Mouse (Mus musculus): ENCODE data around the gene Pim3. TPM values are rescaled to one million over a fixed set of nuclear protein-coding genes. Genes with fewer than 3 reads are reported as not detected.

Pim3 gene
- total RNA-seq, 1 experiment: 159 TPM

DNA sequence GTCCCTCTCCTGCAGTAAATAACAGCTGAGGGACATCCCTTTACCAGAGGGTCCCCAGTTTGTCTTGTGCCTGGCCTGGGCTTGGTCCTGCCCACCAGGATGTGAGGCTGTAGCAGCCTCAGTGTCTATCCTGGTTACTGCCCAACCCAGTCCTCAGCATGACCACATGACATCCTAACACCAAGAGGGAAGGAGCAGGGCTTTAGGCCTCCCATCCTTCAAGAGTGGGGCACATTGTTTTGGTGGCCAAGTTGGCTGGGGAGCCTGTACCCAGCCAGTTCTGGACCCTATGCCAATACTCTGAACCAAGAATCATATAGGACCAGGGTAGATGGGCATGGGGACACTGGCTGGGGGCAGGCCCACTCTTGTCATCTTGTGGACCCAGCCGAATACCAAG, 13.3 kb upstream of the Pim3 start:
- Histone ChIP-seq H3K4me3 (ENCODE audit: insufficient read depth in 1 of 2, low read depth in 1 of 2, low read length in 2 of 2, poor library complexity in 1 of 2, severe bottlenecking in 1 of 2) (no peak overlapping the region), H3K9ac (ENCODE audit: insufficient read depth, low read depth, low read length, poor library complexity, severe bottlenecking) (no peak overlapping the region), H3K27ac (ENCODE audit: insufficient read depth, low read depth, low read length, poor library complexity, severe bottlenecking) (no peak overlapping the region), H3K4me1 (ENCODE audit: control insufficient read depth in 2 of 2, insufficient read depth in 2 of 2, low read length in 2 of 2, poor library complexity in 1 of 2) (peaks cover 4 to 14% of the 10 kb centered on the region in 2 experiments; a peak in 2 of 4 replicates), H3K36me3 (ENCODE audit: control insufficient read depth, insufficient read depth, low read length, poor library complexity, severe bottlenecking) (no peaks in the 10 kb centered on the region), H3K9me3 (ENCODE audit: control insufficient read depth, insufficient read depth, low read depth, low read length) (no peaks in the 10 kb centered on the region)
- TF ChIP-seq MAFK (IDR thresholded peaks at IDR 0.05; ENCODE audit: insufficient read depth, low read depth, low read length) (no peak), ZC3H11A (IDR thresholded peaks at IDR 0.05; ENCODE audit: borderline replicate concordance, low read depth, low read length) (no peak), CHD2 (IDR thresholded peaks at IDR 0.05; ENCODE audit: low read depth, low read length) (no peak), HCFC1 (IDR thresholded peaks at IDR 0.05; ENCODE audit: borderline replicate concordance, insufficient read depth, low read length) (no peak), ZNF384 (IDR thresholded peaks at IDR 0.05; ENCODE audit: low read depth, low read length) (no peak)
- in situ Hi-C loops (cut with MboI; ENCODE audit: low sequenced_read_pairs in 2 of 2, unreplicated experiment in 2 of 2): no loop called here
- no peak for DNase-seq (ENCODE audit: low read depth, low spot score)

DNA sequence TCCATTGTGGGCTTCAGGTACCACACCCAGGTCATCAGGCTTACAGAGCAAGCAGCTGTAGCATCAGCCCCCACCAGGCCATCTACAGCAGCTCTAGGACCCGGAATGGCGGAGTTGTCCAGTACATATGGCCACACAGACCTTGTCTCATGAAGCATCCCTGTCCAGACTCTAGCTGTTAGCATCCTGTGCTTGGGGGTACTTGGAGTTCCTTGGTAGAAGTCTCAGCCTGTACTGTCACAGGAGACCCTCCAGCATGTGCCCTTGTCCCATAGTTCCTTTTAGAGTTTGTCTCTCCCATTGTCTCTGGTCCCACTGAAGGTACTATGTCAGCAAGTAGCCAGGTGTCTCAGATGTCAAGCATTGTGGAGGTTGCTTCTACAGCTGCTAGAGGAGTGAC, 12.4 kb upstream of the Pim3 start:
- no peaks in the 10 kb centered on the region for H3K36me3 ChIP-seq (ENCODE audit: control insufficient read depth, insufficient read depth, low read length, poor library complexity, severe bottlenecking)
- DNase-seq (ENCODE audit: low read depth, low spot score): no peak
- no peak for TF ChIP-seq CHD2 (IDR thresholded peaks at IDR 0.05; ENCODE audit: low read depth, low read length)
- TF ChIP-seq MAFK (IDR thresholded peaks at IDR 0.05; ENCODE audit: insufficient read depth, low read depth, low read length): no peak
- no peak for TF ChIP-seq HCFC1 (IDR thresholded peaks at IDR 0.05; ENCODE audit: borderline replicate concordance, insufficient read depth, low read length)
- TF ChIP-seq ZC3H11A (IDR thresholded peaks at IDR 0.05; ENCODE audit: borderline replicate concordance, low read depth, low read length): no peak
- TF ChIP-seq ZNF384 (IDR thresholded peaks at IDR 0.05; ENCODE audit: low read depth, low read length): no peak
- in situ Hi-C loops (cut with MboI; ENCODE audit: low sequenced_read_pairs in 2 of 2, unreplicated experiment in 2 of 2): no loop called here
- no peaks in the 10 kb centered on the region for H3K9me3 ChIP-seq (ENCODE audit: control insufficient read depth, insufficient read depth, low read depth, low read length)
- peaks cover 6 to 20% of the 10 kb centered on the region in 2 experiments; a peak in 2 of 4 replicates for H3K4me1 ChIP-seq (ENCODE audit: control insufficient read depth in 2 of 2, insufficient read depth in 2 of 2, low read length in 2 of 2, poor library complexity in 1 of 2)
- H3K27ac ChIP-seq (ENCODE audit: insufficient read depth, low read depth, low read length, poor library complexity, severe bottlenecking): no peak overlapping the region
- H3K4me3 ChIP-seq (ENCODE audit: insufficient read depth in 1 of 2, low read depth in 1 of 2, low read length in 2 of 2, poor library complexity in 1 of 2, severe bottlenecking in 1 of 2): no peak overlapping the region
- no peak overlapping the region for H3K9ac ChIP-seq (ENCODE audit: insufficient read depth, low read depth, low read length, poor library complexity, severe bottlenecking)

DNA sequence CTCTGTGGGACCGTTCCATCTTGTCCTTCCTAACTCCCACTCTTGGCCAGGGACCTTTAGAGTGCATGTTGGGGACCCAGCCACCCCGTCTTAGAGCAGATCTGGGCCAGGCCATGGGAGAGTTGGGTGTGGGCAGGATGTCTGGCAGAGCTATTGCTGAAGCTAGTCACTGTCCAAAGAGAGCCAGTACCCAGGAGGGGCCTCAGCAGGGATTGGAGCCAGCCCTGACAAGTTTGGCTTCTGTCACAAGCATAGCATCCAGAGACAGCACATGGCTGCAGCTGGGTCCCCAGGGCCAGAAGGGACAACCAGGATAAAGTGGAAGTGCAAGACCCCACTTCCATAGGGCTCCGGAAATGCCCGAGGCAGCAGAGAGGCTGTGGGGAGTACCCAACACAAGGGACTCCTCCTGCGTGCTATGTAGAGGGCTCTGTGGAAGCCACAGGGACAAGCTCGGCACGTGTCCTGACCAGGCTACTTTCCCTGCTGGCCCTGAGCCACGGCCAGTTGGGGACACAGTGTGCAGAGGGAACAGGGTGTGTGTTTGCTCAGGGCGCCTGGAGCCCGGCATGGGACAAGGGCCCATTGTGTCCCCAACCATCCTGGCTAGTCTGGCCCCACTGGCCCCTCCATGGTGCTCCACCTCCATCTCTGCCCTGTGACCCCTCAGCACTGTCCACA, 11.7 kb upstream of the Pim3 start:
- in situ Hi-C loops (cut with MboI; ENCODE audit: low sequenced_read_pairs in 2 of 2, unreplicated experiment in 2 of 2): no loop called here
- Histone ChIP-seq H3K9ac (ENCODE audit: insufficient read depth, low read depth, low read length, poor library complexity, severe bottlenecking) (no peak overlapping the region), H3K9me3 (ENCODE audit: control insufficient read depth, insufficient read depth, low read depth, low read length) (no peaks in the 10 kb centered on the region), H3K36me3 (ENCODE audit: control insufficient read depth, insufficient read depth, low read length, poor library complexity, severe bottlenecking) (no peaks in the 10 kb centered on the region), H3K4me3 (ENCODE audit: insufficient read depth in 1 of 2, low read depth in 1 of 2, low read length in 2 of 2, poor library complexity in 1 of 2, severe bottlenecking in 1 of 2) (no peak overlapping the region), H3K4me1 (ENCODE audit: control insufficient read depth in 2 of 2, insufficient read depth in 2 of 2, low read length in 2 of 2, poor library complexity in 1 of 2) (peaks cover 10 to 26% of the 10 kb centered on the region in 2 experiments; a peak in 2 of 4 replicates), H3K27ac (ENCODE audit: insufficient read depth, low read depth, low read length, poor library complexity, severe bottlenecking) (no peak overlapping the region)
- DNase-seq (ENCODE audit: low read depth, low spot score): no peak
- TF ChIP-seq ZC3H11A (IDR thresholded peaks at IDR 0.05; ENCODE audit: borderline replicate concordance, low read depth, low read length): no peak
- TF ChIP-seq HCFC1 (IDR thresholded peaks at IDR 0.05; ENCODE audit: borderline replicate concordance, insufficient read depth, low read length): no peak
- no peak for TF ChIP-seq MAFK (IDR thresholded peaks at IDR 0.05; ENCODE audit: insufficient read depth, low read depth, low read length)
- TF ChIP-seq CHD2 (IDR thresholded peaks at IDR 0.05; ENCODE audit: low read depth, low read length): no peak
- TF ChIP-seq ZNF384 (IDR thresholded peaks at IDR 0.05; ENCODE audit: low read depth, low read length): no peak

DNA sequence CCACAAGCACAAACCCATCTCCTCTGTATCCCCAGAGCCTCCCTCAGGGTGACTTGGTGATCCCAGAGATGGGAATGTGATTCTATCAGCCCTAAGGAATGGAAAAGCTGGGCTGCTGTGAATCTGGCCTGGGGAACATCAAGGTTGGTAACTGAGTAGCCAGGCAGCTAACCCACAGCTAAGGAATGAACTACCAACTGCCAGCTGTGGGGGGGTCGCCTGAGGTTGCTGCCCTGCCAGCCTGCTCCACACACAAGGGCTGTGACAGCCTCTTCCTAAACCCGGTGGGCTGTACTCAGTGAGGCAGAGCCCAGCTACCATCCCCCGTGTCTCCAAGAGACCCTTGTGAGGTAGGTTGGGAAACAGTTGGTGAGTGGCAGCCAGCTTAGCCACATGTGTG, 10.9 kb upstream of the Pim3 start:
- no peak overlapping the region for H3K9ac ChIP-seq (ENCODE audit: insufficient read depth, low read depth, low read length, poor library complexity, severe bottlenecking)

More for the DNA sequence above, 10.9 kb upstream of the Pim3 start:
- Histone ChIP-seq H3K4me3 (ENCODE audit: insufficient read depth in 1 of 2, low read depth in 1 of 2, low read length in 2 of 2, poor library complexity in 1 of 2, severe bottlenecking in 1 of 2) (no peak overlapping the region), H3K36me3 (ENCODE audit: control insufficient read depth, insufficient read depth, low read length, poor library complexity, severe bottlenecking) (no peaks in the 10 kb centered on the region), H3K4me1 (ENCODE audit: control insufficient read depth in 2 of 2, insufficient read depth in 2 of 2, low read length in 2 of 2, poor library complexity in 1 of 2) (peaks cover 12 to 34% of the 10 kb centered on the region in 2 experiments; a peak in 2 of 4 replicates), H3K9me3 (ENCODE audit: control insufficient read depth, insufficient read depth, low read depth, low read length) (no peaks in the 10 kb centered on the region), H3K27ac (ENCODE audit: insufficient read depth, low read depth, low read length, poor library complexity, severe bottlenecking) (no peak overlapping the region)
- no peak for DNase-seq (ENCODE audit: low read depth, low spot score)
- in situ Hi-C loops (cut with MboI; ENCODE audit: low sequenced_read_pairs in 2 of 2, unreplicated experiment in 2 of 2): no loop called here
- TF ChIP-seq ZNF384 (IDR thresholded peaks at IDR 0.05; ENCODE audit: low read depth, low read length) (no peak), CHD2 (IDR thresholded peaks at IDR 0.05; ENCODE audit: low read depth, low read length) (no peak), HCFC1 (IDR thresholded peaks at IDR 0.05; ENCODE audit: borderline replicate concordance, insufficient read depth, low read length) (no peak), MAFK (IDR thresholded peaks at IDR 0.05; ENCODE audit: insufficient read depth, low read depth, low read length) (no peak), ZC3H11A (IDR thresholded peaks at IDR 0.05; ENCODE audit: borderline replicate concordance, low read depth, low read length) (no peak)

Measured in ES-E14 (cell line).